Mouse (Mus musculus) right cerebral cortex, postnatal 4 days (tissue): ENCODE measurements around the gene Aatk.

Experiments used
- DNase-seq: peaks from one replicate; pipeline ENCODE4 v3.0.0-alpha.2; 2022

Gene Aatk

DNA sequence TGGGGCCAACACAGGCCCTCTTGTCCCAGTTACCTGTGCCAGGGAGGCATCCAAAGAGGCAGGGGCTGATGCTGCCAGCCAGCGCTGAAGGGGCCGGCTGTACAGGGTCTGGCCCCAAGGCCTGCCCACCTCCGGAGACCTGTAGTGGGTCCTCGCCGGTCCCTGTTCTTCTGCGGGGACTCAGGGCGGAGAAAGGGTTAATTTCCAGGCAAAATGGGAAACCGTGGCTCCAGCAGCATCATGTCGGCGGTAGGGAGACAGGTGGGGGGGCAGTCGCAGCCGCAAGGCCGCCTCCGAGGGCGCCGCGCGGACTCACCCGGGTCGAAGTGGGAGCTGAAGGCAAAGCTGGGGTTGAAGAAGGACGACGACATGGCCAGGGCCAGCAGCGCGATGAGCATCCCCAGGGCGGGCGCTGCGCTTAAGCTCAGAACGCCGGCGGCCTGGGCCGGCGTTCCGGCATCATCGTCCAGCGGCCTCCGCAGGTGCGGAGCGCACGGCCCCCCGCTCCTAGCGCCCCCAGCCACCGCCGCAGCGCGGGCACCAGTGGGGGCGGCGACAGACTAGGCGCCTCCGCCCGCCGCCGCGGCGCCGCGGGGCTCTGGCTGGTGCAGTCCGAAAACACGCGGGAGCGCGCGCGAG is at the start of gene Aatk:
Aatk (minus strand) TSS at position 615 of the 639 bp plus-strand sequence.
- DNase-seq, result peak; percentile 58

DNA sequence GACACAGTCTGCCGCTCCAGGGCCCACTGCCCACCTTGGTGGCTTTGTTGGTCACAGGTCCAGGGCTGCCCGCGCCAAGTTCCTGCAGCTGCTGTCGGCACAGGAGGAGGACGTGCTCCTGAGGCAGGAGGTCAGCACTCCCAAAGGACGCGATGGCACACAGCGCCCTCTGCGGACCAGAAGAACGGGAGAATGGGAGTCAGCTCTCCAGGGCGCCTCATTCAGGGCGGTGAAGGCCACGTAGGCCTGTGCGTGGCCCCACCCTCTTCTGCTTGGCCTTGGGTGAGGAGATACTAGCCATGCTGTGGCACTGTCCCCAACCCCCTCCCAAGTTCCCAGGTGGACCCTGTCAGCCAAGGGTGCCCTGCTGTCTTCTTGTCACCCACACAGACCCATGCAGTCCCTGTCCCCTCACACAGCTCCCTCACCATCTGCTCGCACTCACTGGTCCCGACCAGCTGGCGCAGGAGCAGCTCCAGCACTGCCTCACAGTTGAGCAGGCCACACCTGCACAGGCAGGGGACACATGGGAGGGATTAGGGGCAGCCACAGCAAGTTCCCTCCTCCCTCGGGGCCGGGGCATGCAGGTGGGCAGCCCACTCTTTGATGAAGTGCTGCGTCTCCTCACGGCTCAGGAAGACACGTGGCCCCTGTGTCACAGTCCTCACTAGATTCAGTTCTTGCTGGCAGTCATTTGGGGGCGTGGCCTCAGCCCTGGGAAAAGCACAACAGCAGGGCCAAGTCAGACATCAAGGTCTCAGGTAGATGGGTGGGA is 46.0 kb upstream of the Aatk start:
- DNase-seq, result no peak

DNA sequence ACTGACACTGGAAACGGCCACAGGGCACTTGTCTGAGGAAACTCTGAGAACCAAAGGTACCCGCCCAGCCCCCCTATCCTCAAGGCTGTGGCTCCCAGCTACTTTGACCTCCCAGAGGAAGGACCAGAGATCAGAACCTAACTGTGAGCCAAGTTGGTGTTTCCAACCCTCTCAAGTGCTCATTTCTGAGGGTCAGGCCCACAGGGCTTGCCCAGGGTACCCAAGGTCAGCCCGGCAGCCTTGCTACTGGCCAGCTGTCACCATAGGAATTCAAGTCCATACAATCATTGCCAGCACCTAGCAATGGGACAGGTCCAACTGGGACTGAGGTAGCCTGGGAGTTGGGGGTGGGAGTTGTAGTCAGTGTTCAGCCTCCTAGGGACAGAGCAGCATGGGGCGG is 43.7 kb upstream of the Aatk start:
- DNase-seq, result no peak

DNA sequence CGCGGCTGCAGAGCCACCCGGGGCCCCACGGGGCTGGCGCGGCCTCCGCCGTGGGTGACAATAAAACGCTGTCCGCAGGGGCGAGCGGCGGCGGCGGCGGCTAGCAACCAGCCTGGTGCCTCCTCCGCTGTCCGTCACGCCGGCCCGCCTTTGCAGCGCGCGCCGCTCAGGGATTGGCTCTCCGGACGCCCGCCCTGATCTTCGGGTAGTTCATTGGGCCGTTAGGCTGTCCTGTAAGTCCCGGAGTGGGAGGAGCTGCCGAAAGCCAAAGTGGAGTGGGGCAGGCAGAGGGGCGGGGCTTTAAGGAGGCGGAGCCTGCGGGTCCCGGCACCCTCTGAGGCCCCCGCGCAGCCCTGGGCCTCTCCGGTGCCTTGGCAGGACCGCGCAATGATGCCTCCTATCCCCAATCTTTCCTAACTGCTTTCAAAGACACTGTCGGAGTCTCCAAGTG is 39.8 kb upstream of the Aatk start, which contains the start of gene Cep131:
Cep131 (minus strand) TSS at position 126 of the 451 bp plus-strand sequence.
- DNase-seq, result peak; percentile 92

DNA sequence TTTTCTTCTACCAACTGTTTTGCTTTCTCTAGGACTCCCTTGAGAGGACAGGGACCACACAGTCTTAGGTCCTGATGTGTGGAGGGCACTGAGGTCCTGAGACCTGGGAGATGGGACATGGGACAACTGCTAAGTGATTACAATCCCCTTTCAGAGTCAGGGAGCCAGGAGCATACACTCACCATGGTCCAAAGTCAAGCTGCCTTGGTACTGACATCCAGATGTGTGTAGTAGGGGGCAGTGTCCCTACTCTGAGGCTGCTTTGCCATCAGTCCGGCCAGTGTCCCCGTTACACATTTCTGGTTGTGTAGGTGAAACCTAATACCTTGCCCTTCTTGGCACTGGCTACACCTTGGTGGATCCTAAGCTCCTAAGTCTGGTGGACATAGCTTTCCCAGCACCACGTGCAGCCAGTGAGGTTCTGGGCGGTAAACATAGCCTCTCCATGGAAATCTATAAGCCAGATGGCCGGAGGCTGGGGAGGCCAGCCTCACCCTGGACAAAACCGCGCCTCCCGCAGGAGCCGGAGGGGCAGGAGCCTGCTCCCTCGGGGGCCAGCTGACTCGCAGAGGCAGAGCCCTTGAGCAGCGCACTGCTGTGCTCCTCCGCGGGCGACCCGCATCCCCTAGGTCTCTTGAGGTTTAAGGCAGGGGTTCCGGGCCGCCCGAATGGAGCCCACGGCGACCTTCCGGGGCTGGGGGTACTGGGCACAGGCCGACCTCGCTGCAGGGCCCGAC is 39.1 kb upstream of the Aatk start:
- DNase-seq, result peak; percentile 38

DNA sequence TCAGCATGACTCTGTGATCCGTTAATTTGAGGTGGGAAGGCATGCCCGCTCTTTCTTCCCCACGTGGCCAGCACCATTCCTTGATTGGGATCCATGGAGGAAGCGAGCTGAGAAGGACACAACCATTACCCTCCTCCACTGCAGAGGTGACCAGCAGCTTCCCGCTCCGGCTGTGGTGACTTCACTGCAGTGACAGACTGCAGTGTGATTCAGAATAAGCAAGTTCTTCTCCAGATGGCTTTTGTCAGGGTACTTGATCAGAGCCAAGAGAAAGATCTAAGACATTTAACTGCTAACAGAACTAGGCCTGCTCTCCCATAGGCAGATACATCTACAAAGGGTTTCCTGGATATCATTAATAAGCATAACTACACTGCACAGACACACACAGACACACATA is 33.3 kb upstream of the Aatk start:
- no peak for DNase-seq

DNA sequence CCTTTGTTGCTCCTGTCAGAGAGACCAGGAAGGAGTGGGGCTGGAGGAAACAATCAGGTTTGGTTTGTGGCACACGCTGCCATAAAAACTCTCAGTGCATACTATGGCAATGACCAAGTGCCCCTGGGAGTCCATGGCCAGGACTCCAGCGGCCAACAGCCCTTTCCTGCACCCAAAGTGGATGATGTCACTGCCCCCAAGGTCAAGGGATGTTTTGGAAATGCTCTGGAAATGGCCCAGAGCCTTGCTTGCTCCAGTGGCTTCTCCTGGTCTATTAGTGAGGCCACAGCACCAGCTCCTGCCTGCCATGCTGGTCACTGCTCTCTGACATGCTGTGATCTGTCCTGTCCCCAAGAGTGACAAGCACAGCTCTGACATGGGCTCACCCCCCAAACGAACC is 29.2 kb upstream of the Aatk start:
- DNase-seq, result no peak

DNA sequence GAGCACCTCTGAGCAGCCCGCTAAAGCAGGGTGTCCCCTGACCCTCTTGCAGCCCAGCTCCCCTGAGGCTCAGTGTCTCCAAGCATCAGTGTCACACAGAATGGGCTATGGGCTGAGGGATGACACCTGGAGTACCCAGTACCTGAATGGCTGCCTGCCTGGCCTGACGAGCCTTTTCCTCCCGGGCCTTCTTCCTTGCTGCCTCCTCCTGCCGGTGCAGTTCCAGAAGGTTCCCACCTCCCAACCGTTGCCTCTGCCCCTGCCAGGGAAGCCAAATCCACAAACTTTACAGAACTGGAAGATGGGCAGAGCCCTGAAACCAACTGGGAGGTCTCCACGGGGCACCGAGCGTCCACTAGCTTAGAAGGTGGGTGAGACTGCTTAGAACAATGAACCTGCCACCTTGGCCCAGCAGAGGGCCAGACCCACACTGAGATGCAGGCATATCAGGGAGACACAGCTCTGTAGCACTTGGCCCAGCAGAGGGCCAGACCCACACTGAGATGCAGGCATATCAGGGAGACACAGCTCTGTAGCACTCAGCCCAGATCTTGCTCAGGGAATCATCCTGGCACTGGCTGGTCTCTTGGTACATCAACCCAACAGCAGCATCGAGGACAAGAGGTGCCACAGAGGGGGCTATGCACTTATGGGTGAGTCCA is 26.1 kb upstream of the Aatk start:
- no peak for DNase-seq

DNA sequence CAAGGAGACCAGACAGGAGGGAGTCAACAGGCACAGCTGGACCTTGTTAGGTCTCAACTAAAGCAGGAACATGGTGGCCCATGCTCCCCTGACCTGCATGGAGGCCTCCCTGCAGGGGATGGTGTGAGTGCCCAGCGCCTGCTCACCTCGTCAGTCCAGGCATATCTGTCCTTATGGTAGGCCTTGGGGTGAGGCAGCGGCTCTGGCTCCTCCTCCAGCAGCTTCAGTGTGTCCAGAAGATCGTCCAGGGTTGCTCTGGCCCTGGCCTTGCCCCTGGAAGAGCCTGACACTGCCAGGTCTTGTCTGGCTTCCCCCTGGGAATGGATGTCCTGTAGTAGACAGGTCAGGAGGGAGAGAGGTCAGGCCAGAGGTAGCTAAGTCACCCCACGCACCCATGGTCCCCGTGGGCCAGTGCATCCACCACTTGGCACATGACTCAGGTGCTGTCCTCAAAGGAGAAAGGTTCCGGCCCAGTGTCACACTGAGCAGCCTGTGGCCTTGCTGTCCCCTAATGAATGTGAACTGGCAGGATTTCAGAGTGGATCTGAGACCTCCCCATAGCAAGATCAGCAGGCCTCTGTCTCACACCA is 24.9 kb upstream of the Aatk start:
- no peak for DNase-seq

DNA sequence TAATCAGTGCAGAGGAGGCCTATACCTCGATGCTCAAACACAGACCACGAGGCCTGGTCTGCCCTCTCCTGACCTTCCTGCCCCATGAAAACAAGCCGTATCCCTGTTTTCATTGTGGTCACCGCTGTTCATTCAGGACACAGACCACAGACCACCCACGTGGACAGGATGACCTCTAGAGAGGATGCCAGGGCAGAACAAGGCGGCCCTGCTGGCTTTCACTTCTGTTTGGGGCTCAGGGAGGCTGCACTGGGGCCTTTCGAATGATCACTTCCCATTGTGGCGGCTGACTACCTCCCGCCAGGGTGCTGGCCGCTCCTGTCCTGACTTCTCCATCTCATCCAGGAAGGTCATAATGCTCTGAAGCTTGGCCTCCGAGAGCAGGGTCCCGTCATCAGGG is 24.1 kb upstream of the Aatk start:
- DNase-seq, result no peak

DNA sequence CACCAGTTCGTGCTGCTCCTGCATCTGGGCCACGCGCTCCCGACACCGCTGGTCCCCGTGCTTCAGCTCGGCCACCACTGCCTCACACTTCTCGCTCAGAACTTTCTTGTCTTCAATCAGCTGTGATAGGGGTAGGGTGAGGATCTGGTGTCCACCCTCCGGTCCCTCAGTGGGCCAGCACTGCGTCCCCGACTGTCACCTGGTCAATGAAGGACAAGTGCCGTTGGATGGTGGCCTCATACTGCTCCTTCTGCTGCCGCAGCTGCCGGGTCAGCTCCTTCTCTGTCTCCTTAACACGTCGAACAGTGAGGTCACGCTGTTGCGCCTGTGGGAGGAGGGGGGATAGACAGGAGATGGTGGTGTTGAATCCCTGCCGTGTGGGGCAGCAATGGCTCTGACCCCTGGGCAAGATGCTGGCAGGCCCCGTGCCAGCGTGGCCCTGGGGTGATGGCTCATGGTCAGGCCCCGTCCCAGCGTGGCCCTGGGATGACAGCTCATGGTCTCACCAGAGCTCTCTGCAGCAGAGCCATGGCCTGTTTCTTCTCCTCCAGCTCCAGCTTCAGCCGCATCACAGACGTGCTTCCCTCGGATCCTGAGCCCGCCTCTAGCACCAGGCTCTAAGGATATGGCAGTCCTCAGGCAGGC is 23.4 kb upstream of the Aatk start:
- DNase-seq, result no peak

DNA sequence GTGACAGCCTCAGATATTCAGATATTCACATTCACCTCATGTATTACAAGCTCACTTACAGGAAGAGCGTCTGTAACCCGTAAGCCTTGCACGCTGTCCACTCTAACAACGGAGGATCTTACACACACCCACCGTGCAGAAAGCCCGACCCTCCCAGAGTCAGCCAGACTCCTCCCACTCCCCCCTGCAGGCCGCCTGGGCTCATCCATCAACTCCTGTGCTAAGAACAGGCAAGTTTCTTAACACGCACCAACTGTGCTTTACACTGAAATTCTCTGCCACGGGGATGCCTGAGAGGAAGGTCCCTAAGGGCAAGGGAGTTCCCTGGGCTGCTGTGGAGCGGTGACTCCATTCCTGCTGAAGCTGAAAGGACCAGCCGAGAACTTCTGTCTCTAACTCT is 22.3 kb upstream of the Aatk start:
- DNase-seq, result no peak

DNA sequence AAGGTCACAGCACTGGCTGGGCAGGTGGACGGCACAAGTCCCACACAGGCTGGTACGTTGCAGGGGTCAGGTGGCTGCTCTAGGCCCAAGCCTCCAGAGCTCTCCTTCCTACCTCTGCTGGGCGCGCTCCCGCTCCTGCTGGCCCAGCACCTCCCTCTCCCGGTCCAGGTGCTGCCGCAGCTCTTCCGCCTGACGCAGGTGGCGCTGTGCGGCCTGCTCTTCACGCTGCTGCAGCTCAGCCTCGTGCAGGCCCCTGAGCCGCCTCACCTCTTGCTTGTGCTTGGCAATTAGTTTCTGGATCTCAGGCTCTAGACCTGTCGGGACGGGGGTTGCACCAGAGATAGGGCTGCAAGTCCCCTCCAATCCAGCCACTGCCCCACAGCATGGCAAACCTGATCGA is 20.9 kb upstream of the Aatk start:
- DNase-seq, result no peak

DNA sequence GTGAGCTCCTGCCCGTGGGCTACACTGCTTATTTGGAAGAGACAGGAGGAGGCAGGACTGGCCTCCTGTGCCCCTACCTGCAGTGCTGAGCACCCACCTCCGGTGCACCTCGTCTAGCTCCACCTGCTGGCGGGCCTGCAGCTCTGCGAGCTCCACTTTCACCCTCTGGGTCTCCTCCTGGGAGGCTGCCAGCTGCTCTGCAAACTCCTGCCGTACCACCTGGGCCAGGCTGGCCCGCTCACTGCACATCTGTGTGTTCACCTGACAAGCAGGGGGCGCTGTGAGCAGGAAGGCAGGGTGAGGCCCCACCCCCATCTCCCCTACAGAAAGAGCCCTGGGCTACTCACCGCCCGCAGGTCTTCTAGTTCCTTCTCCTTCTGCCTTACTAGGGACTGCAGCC is 18.3 kb upstream of the Aatk start:
- peak; percentile 77 for DNase-seq

DNA sequence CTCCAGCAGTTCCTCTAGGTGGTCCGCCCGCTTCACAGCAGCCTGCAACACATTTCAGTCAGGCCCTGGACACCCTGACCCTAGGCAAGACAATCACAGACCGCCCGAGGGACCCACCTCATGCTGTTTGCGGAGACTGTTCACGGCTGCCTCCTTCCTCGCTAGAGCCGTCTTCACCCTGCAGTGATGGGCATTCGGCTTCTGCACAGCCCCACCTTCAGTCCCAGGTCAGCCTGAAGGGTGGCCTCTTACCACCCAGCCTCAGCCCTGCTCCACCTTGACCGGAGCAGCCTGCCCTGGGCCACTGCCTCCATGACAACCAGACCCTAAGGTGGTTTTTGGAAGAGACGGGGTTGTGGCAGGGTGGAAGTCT is 17.7 kb upstream of the Aatk start:
- DNase-seq, result no peak

DNA sequence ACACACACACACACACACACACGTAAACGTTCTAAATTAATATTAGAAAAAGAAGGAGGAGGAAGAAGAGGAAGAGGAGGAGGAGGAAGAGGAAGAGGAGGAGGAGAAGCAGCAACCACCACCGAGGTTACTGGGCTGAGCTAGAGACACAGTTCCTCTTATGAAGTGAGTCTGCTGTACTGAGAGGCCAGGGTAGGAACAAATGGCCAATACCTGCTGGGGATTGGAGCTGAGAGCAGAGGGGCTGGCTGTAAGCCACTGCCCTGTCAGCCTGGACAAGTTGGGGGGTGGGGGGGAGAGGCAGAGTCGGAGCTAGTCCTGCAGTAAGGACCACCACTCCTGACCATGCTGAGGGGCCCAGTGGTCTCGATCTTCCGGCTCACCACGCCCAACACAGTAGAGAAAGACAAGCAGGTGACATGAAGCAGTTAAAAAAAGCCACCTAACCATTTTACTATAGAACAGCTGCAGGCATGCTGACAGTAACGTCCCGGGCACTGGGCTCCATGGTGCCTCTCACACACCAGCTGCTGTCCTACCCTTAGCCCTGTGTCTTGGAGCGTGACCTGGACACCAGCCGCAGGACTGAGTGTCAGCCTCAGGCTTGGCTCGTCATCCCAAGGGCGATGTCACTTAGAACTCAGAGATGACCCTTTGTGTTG is 17.2 kb upstream of the Aatk start:
- DNase-seq, result no peak

DNA sequence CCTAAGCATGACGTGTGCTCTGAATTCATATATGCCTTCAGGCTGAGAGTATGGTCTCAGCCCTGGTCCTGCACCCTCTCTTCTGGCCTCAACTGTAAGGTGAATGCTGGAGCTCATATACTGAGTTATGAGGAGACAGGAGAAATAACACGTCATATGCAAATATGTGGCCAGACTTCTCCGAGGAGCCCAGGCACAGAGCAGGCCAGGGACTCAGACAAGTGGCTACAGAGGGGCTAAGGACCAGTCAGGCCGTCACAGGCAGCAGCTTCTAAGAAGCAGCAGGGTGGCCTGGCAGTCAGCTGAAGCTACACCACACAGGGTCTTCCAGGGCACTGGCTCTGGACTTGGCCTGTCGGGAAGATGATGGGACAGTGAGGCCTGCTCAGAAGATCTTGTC is 16.4 kb upstream of the Aatk start:
- no peak for DNase-seq

DNA sequence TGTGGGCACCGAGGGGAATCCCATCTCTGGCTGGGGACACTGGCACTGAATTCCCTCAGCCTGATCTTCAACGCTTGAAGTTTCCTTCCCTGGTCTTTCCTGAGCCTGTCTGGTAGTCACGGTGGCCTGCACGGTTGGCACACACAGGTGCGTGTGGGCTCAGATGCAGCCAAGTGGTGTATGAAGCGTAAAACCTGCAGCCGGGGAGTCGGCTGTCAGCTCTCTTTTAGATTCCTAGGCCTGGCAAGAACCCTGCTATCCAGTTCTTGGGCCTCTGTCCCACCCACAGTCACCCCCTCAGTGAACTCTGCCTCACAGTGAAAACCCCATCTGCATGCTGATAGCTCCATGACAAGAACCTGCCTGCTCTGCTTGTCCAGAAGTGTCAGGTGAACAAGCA is 13.7 kb upstream of the Aatk start:
- DNase-seq, result no peak

DNA sequence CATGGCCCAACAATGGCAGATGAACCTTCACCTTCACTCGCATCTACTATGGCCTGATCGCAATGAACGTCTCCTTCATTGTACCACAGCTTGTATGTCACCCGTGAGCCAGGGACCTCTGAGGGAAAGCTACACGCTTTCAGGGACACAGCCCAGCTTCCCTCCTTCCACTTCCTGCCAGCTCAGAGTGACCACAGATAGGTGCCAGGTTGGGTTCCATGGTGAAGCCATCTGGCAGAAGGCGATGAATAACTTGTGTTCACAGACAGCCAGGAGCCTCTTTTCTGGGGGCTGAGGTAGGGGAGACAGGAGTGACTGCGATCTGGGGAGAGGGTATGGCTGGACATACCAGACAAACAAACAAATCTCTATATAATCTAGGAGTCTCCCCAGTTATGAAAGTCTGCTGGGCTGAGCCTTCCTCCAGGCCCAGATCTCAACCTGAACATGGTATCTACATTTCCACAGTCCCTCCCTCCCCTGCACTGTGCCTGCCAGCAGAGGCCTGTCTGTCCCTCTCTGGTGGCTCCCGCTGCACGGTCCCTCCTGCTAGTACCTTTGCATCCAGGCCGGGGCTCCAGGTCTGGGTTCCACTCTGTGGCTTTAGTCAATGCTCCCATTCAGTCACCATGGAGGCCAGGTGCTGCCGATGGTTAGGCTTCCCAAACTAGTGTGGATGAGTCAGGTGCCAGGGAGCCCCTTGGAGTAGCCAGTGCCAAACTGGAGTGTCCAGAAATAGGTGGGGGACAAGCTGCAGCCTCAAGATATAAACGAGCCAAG is 9.2 kb upstream of the Aatk start:
- DNase-seq, result no peak

DNA sequence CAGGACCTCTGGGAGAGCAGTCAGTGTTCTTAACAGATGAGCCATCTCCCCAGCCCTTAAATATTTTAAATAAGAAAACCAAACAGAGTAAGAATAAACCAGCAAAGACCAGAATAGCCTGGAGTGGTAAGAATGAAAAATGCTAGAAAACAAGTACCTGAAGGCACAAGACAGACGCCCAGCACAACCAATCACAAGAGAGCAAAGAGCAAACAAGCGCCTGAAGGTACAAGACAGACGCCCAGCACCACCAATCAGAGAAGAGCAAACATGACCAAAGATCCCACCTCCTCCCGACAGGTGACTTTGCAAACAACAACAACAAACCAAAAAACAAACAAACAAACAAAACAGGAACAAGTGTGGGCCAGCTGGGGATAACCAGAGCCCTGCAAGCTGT is 6.9 kb upstream of the Aatk start:
- DNase-seq, result no peak

DNA sequence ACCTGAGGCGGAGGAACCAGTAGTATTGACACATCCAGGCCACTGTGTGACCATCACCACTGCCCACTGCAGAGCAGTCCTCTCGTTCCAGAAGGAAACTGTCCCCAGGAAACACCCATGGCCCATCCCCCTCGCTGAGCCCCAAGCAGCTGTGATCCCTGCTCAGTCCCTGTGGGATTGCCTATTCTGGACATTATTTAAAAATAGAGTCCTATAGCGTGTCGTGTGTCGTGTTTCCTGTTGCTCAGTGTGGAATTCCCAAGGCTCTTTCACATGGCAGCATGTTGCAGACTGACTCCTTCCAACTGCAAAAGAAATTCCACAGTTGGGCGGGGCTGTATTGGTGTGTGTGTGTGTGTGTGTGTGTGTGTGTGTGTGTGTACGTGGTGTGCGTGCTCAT is 5.3 kb upstream of the Aatk start:
- no peak for DNase-seq
